Mouse (Mus musculus) ES-E14 (cell line): ENCODE data around the gene Spag9. TPM values are rescaled to one million over a fixed set of nuclear protein-coding genes. Genes with fewer than 3 reads are reported as not detected.

Experiments
- DNase-seq: peaks from one replicate; pipeline ENCODE4 v3.0.0-alpha.2; 2013; ENCODE audit warnings: low read depth, low spot score
- H3K27ac ChIP-seq: 2 replicates; pipeline ENCODE4 v1.5.1; 2012; ENCODE audit warnings: low read depth, mild to moderate bottlenecking, low read length, moderate library complexity, mixed read lengths; ENCODE audit not compliant: poor library complexity, insufficient read depth, severe bottlenecking
- H3K36me3 ChIP-seq: 2 replicates; pipeline ENCODE4 v1.6.1; 2012; ENCODE audit warnings: mild to moderate bottlenecking, low read length, moderate library complexity, mixed read lengths; ENCODE audit not compliant: control insufficient read depth, poor library complexity, insufficient read depth, severe bottlenecking
- H3K4me1 ChIP-seq, 2 experiments: fragments of 150-350 bp in 1 of 2; sonication (generic) in 1 of 2; 2 replicates each; pipeline ENCODE4 v1.6.1; 2012; ENCODE audit warnings: low read length in 2 of 2, mild to moderate bottlenecking in 1 of 2, mixed read lengths in 1 of 2; ENCODE audit not compliant: control insufficient read depth in 2 of 2, insufficient read depth in 2 of 2, poor library complexity in 1 of 2
- H3K4me3 ChIP-seq, 2 experiments: fragments of 150-350 bp in 1 of 2; sonication (generic) in 1 of 2; 2 replicates each; pipeline ENCODE4 v1.5.1; 2012; ENCODE audit warnings: low read length in 2 of 2, low read depth in 1 of 2, mild to moderate bottlenecking in 1 of 2, mixed read lengths in 1 of 2; ENCODE audit not compliant: insufficient read depth in 1 of 2, poor library complexity in 1 of 2, severe bottlenecking in 1 of 2
- H3K9ac ChIP-seq: 2 replicates; pipeline ENCODE4 v1.6.1; 2012; ENCODE audit warnings: low read depth, mild to moderate bottlenecking, low read length, mixed read lengths; ENCODE audit not compliant: poor library complexity, insufficient read depth, severe bottlenecking
- H3K9me3 ChIP-seq: fragments of 150-350 bp; sonication (generic); 2 replicates; pipeline ENCODE4 v1.6.1; 2012; ENCODE audit warnings: low read depth, mild to moderate bottlenecking, low read length; ENCODE audit not compliant: control insufficient read depth, insufficient read depth
- CHD2 ChIP-seq: IDR thresholded peaks from 2 replicates; pipeline ENCODE4 v1.6.1; 2014; ENCODE audit warnings: mild to moderate bottlenecking, low read depth, low read length, inconsistent platforms
- HCFC1 ChIP-seq: IDR thresholded peaks from 2 replicates; pipeline ENCODE4 v1.6.1; 2012; ENCODE audit warnings: low read length, inconsistent platforms, borderline replicate concordance; ENCODE audit not compliant: insufficient read depth
- MAFK ChIP-seq: IDR thresholded peaks from 2 replicates; pipeline ENCODE4 v1.6.1; 2014; ENCODE audit warnings: mild to moderate bottlenecking, low read depth, low read length, inconsistent platforms; ENCODE audit not compliant: insufficient read depth
- ZC3H11A ChIP-seq: IDR thresholded peaks from 2 replicates; pipeline ENCODE4 v1.6.1; 2012; ENCODE audit warnings: low read depth, mild to moderate bottlenecking, inconsistent platforms, low read length, borderline replicate concordance
- ZNF384 ChIP-seq: IDR thresholded peaks from 2 replicates; pipeline ENCODE4 v1.6.1; 2012; ENCODE audit warnings: low read depth, low read length, inconsistent platforms
- in situ Hi-C, 2 experiments: fragments of 600-800 bp; cut with MboI; formaldehyde crosslinking; loops; one replicate each; pipeline ENCODE4 v1.15.1; 2025; ENCODE audit warnings: low sequenced_read_pairs in 2 of 2, inconsistent platforms in 1 of 2; ENCODE audit not compliant: unreplicated experiment in 2 of 2
- total RNA-seq: library from RNA; depleted of rRNA; stranded (reverse); fragments of 300-350 nt; gene quantifications from 2 replicates; pipeline ENCODE4 v1.2.3, GENCODE M21; 2012

Gene Spag9
- total RNA-seq, 1 experiment, result 20.9 TPM

- in situ Hi-C loops, result no loop called here
- Histone ChIP-seq H3K27ac (no peak overlapping the region), H3K9ac (no peak overlapping the region), H3K4me3 (no peak overlapping the region), H3K9me3 (no peaks in the 10 kb centered on the region), H3K4me1 (peaks cover 3 to 17% of the 10 kb centered on the region in 2 experiments), H3K36me3 (peaks cover 48% of the 10 kb centered on the region)
- DNase-seq, result no peak
- TF ChIP-seq MAFK, result no peak
- TF ChIP-seq HCFC1, result no peak
- no peak for TF ChIP-seq ZC3H11A
- TF ChIP-seq ZNF384, result no peak
- TF ChIP-seq CHD2, result no peak
Measured at GRCm38 (mm10) chr11:93957746-93958145, 38.1 kb upstream of the Spag9 start.

DNA sequence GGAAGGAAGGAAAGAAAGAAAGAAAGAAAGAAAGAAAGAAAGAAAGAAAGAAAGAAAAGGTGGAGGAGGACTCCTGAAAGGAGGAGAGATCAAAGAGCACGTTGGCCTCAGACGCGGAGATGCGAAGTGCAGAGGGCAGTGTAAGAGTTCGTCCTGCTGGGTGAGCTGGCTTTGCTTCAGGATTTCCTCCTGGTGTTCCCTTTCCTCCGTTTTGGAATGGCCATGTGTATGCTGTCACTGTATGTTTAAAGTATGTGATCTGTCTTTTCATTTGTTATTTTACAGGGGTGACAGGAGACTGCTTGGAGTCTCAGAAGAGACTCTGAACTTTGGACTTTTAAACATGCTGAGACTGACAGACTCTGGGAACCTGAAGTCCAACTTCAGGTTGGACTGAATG, 34.4 kb upstream of the Spag9 start:
- Histone ChIP-seq H3K9ac (no peak overlapping the region), H3K4me1 (peaks cover 4 to 8% of the 10 kb centered on the region in 2 experiments; a peak in 3 of 4 replicates), H3K4me3 (no peak overlapping the region), H3K36me3 (peaks cover 59% of the 10 kb centered on the region), H3K27ac (no peak overlapping the region), H3K9me3 (no peaks in the 10 kb centered on the region)
- TF ChIP-seq CHD2 (no peak), MAFK (no peak), ZNF384 (no peak), ZC3H11A (no peak), HCFC1 (no peak)
- DNase-seq, result no peak
- in situ Hi-C loops, result no loop called here

DNA sequence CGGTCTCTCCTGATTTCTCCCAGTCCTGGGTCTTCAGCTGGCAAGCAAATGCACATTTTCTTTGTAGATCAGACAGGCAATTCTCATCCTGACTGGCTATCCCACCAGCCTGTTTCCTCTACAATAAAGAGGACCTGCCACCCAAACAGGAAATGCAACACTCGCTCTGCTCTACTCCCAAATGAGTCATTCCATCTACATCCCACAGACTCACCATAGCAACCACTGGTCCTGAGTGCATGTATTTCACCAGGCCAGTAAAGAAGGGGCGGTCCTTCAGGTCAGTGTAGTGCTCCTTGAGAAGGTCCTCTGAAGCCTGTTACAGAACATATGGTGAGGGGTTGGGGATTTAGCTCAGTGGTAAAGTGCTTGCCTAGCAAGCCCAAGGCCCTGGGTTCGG, 32.9 kb upstream of the Spag9 start:
- no peak overlapping the region for H3K4me3 ChIP-seq
- no peak overlapping the region for H3K9ac ChIP-seq
- no peak for DNase-seq
- TF ChIP-seq CHD2 (no peak), HCFC1 (no peak), ZC3H11A (no peak), MAFK (no peak), ZNF384 (no peak)
- no peaks in the 10 kb centered on the region for H3K9me3 ChIP-seq
- no peak overlapping the region for H3K27ac ChIP-seq
- in situ Hi-C loops, result no loop called here
- 0 out of 4 replicates have a peak, but pooled peaks cover 0 to 3% of the 10 kb centered on the region in 2 experiments for H3K4me1 ChIP-seq
- H3K36me3 ChIP-seq, result peaks cover 55% of the 10 kb centered on the region

DNA sequence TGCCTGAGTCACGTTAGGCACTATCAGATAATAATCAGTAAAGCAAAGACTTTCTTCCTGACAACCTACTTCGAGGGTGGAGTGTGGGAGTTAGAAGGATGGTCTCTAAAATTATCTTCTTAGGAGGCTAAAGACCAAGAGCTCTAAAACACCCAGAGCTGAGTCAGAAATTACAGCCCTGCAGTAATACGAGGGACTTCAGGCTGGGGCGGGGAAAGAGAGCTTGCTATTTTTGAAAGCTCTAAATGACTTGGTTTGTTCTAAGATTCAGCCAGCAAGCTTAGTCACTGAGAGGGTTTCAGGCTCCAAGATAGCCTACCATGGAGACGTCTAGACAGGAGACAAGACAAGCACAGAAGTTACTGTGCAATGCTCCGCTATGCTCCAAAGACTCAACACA, 30.5 kb upstream of the Spag9 start:
- H3K27ac ChIP-seq, result no peak overlapping the region
- H3K4me3 ChIP-seq, result peak overlapping the region in 1 of 2 experiments; percentile 22; a peak in 2 of 4 replicates
- H3K4me1 ChIP-seq, result peaks cover 0 to 3% of the 10 kb centered on the region in 2 experiments; a peak in 2 of 4 replicates
- in situ Hi-C loops, result no loop called here
- no peak overlapping the region for H3K9ac ChIP-seq
- H3K9me3 ChIP-seq, result no peaks in the 10 kb centered on the region
- no peak for DNase-seq
- peaks cover 38% of the 10 kb centered on the region for H3K36me3 ChIP-seq
- no peak for TF ChIP-seq HCFC1
- no peak for TF ChIP-seq ZNF384
- no peak for TF ChIP-seq CHD2
- TF ChIP-seq MAFK, result no peak
- no peak for TF ChIP-seq ZC3H11A
